Mouse (Mus musculus) kidney, postnatal 10 days (tissue): ENCODE measurements around the gene Cldn4.

Experiments used
- DNase-seq: peaks from one replicate; pipeline ENCODE4 v3.0.0; 2021; ENCODE audit warnings: mixed read lengths

The Cldn4 gene

DNA sequence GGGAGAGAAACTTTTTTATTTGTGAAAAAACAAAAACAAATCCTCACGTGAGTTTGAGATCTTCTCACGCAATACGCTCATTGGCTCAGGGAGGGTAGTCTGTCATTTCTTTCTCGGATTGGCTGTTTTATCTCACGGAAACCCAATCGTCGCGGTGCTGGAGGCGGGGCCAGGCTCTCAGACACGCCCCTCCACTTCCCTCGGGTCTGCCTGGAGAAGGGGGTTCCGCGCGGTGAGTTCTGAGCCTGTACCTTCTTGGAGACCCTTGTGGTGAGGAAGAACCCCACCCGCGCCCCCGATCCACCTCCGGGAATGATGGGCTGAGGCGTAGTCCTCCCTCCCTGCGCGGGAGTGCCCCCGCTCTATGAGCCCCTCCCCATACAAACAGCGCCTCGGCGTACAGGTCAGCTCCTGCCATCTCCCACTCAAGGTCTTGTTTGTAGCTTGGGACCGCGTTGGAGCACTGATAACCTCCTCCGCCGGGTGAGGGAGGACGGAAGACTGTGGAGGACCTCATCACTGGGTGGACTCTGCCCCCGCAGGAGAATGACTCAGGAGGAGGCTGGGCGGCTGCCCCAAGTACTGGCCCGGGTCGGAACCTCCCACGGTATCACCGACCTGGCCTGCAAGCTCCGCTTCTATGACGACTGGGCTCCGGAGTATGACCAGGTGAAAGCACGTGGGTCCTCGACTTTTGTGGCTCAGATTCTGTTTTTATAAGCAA, 14.4 kb downstream of the Cldn4 start, which contains the start of gene Mettl27:
Gene Mettl27, plus strand, starts transcription at position 190 of the 724 bp plus-strand sequence.
- DNase-seq = peak; percentile 94

DNA sequence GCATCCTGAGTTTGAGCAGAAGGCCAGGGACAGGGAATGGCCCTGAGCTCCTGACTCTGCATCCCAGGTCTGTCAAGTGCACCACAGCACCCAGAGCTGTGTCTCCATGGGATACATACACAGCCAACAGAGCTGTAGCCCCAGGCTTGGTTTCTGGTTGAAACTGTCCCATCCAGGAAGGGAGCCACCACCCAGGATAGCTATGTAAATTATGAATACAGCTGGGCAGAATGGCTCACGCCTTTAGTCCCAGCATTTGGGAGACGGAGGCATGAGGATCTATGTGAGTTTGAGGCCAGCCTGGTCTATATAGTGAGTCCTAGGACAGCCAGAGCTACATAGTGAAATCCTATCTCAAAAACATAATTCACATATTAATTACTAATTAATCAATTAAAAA, 16.7 kb downstream of the Cldn4 start:
- no peak for DNase-seq

GRCm38 (mm10) chr5:134926726-134927125, 20.0 kb downstream of the Cldn4 start:
- DNase-seq = no peak

GRCm38 (mm10) chr5:134923141-134923540, 23.6 kb downstream of the Cldn4 start:
- no peak for DNase-seq

- no peak for DNase-seq
Measured at GRCm38 (mm10) chr5:134921106-134921505, 25.6 kb downstream of the Cldn4 start.

- no peak for DNase-seq
Measured at GRCm38 (mm10) chr5:134920106-134920687, 26.5 kb downstream of the Cldn4 start.

DNA sequence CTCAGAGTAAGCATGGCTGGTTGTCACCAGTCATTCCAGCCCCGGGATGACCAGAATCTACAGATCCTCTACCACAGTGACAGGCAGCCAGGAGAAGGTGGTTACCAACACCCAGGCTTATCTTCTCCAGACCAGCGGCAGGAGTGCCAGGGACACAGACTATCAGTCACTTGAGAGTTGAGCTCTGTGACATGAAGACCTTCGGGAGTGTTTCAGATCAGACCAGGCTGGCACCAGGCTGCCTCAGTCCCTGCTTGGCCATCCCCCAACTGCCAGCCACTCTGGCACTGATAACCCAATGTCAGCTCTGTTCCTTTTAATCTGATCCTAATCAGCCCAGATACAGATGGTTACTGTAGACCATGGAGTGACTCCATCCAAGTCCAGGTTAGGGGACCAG, 27.6 kb downstream of the Cldn4 start:
- DNase-seq = no peak

DNA sequence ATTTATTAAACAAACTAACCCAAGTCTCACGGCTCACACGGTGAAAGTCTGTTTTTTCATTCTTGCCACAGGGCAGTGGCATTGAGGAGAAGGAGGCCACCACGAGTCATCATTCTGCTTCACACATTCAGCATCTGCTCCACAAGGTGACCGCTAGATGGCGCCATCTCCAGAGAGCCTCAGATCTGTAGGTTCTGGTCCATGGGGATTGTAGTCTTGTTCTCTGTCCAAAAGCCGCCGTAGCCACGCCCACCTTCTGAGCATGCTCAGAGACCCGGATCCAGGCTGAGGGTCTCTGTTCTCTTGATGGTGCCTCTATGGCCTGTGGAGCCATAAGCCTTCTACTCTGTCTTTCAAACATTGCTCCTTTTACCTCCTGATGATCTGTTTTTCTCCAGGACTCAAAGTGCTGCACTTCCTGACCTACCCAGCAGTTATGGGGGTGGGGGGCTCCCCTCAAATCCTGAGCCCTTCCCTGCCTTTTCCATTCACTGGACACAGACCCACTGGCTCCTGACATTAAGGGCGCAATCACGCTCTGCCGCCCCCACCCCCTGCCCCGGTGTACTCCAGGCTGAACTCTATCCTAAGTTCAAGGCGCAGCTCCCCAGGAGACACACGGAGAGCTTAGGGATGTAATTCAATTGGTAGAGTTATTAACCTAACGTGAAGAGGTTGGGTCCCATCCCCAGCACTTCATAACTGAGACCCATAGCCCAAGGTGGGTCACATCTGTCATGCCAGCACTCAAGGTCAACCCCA, 28.5 kb downstream of the Cldn4 start:
- peak; percentile 82 for DNase-seq

- no peak for DNase-seq
Measured at GRCm38 (mm10) chr5:134915311-134915710, 31.4 kb downstream of the Cldn4 start, which contains the start of gene Cldn13. TSS of gene Cldn13 (minus strand) at chr5:134915526.

GRCm38 (mm10) chr5:134914510-134914909, 32.2 kb downstream of the Cldn4 start:
- DNase-seq = no peak

DNA sequence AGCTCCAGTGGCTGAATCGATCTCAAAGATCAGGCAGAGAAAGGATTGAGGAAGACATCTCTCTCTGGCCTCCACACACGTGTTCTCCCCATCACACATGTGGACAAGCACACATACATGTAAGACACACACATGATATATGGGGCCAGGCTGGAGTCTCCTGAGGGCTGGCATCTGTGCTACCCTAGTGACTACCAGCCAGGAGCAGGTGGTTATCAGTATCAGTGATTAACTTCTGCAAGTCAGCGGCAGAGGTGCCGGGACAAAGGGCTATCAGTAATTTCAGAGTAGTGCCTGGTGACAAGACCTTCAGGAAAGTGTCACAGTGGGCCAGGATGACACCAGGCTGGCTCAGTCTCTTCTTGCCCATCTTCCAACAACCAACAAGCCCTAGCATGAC, 33.0 kb downstream of the Cldn4 start:
- DNase-seq = no peak

DNA sequence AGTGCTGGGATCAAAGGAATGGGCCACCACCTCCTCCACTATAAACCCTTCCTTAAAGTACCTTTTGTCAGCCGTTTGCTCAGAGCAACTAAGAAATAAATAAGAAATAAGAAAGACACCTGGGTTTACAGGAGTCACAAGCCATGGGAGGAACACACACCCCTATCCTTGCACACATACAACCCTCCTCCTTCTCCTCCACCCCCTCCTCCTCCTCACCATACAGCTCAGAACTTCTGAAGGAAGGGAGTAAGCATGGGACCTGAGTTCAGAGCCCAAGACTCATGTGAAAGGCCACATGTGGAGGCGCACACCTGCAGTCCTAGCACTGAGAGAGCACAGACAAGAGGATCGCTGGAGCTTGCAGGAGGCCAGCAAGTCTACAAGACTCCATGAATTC, 33.4 kb downstream of the Cldn4 start:
- no peak for DNase-seq

GRCm38 (mm10) chr5:134911901-134912300, 34.8 kb downstream of the Cldn4 start:
- DNase-seq = no peak

- peak; percentile 97 for DNase-seq
Measured at GRCm38 (mm10) chr5:134907135-134907534, 39.6 kb downstream of the Cldn4 start.

GRCm38 (mm10) chr5:134906633-134907032, 40.1 kb downstream of the Cldn4 start, which contains the start of gene Tmem270:
TSS of gene Tmem270 (minus strand) at chr5:134906733.
- no peak for DNase-seq

DNA sequence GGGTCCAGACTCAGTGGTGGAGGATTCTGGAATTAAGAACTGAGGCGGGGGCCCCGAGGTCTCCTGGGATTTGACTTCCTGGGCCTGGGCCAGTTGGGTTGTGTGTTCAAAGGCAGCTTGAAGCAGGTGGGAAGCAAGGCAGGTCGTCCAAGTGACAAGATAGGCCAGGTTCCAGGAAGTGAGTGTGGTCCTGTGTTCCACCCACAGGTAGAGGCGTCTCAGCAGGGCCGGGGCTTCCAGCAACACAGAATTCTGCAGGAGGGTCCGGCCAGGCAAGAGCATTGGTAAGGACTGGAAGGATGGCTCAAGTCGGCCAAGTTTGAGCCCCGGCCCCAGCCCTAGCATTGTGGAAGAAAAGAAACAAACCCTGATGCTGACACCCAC, 45.1 kb downstream of the Cldn4 start:
- no peak for DNase-seq

- DNase-seq = peak; percentile 70
Measured at GRCm38 (mm10) chr5:134901012-134901643, 45.6 kb downstream of the Cldn4 start.

DNA sequence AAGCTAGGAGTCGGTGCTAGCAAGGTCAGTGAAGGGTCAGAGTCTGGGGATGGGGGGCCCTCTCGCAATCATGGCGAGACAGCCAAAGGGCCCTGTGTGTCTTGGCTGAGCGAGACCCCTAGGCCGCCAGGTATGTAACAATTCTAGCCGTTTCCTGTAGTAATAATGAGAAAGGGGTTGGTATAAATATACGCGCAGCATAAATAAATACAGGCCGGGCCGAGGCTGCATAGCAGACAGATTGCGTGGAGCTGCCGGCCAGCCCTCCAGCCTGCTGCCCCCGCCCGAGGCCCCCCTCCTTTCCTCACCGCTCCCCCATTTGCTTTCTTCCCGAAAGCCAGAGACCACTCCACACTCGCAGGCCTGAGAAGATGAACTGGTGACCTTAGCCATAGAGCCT, 49.1 kb downstream of the Cldn4 start:
- no peak for DNase-seq

GRCm38 (mm10) chr5:134896965-134897364, 49.8 kb downstream of the Cldn4 start:
- no peak for DNase-seq

GRCm38 (mm10) chr5:134895291-134895690, 51.4 kb downstream of the Cldn4 start:
- peak; percentile 62 for DNase-seq
